Mouse (Mus musculus) left cerebral cortex, adult 9 months (tissue): ENCODE data around the gene Uba6.

Experiments
- DNase-seq, 2 experiments: peaks; one replicate each; pipeline ENCODE4 v3.0.0; 2022; ENCODE audit warnings: low spot score in 2 of 2

Uba6 gene

DNA sequence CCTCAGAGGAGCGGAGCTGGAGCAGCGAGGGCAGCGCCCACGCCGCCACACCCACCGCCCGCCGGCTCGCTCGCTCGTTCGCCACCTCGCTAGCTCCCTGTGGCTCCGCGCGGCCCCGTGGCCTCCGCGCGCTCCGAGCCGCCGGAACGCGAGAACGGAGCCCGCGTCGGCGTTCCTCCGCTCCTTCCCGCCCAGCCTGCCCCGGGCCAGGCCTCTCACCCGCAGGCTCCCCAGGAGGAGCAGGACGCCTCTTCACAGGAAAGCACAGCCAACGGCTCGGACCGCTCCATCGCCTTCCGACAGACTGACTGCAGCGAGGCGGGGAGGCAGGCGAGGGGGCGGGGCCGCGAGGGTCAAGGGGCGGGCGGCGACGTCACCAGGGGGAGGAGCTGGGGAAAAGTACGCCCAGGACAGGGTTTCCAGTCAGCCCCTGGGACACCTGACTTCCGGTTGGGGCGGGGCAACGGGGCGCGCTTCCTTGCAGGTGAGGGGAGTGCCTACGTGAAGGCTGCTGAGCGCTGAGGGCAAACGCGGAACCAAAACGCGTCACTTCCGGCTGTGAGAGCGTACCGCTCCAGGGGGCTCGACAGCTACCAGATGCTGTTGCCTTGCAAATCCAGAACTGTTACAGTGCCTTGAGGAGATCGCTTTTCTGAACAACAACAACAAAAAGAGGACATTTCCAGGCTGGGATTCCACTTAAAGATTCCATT lies at the start of gene Uba6:
Gene Uba6, minus strand, starts transcription at position 355 of the 713 bp plus-strand sequence.
- DNase-seq, result peak; percentile 96 to 98

DNA sequence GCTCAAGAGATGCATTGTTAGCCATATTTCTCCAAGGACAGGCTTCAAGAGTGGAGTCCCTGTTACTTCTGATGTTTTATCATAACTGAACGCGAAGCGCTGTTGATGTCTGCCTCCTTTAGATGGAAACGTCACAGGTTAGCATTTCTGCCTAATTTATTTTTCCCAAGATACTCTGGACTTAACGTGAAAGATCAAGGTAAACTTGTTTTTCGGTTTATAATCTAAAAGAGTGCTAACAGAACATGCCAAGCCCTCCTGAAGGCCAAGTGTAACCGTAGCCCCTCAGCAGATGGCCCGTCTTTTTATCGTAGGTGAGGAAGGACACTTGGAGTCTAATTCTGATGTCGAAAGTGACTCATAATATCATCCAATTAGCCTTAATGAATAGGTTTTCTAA lies 25.2 kb upstream of the Uba6 start, which contains the start of gene Gnrhr:
Gene Gnrhr, minus strand, starts transcription at position 101 of the 400 bp plus-strand sequence.
- no peak for DNase-seq

DNA sequence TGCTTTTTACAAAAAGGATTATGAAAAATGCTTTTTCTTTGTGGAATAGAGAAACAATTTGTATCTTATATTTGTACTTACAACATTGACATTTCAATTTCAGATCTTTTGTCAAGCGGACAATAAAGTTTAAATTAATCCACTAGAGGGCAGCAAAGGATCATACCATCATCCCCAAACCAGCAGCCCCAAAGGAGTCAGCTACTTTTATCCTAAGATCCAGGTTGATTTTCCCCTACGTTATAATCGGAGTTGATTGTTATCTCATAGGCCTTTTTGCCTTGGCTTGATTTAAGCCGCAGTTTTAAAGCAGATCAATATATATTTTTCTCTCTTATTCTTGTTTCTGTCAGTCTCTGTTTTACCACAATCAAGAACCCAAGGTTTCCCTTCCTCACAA lies 18.8 kb upstream of the Uba6 start:
- no peak for DNase-seq

DNA sequence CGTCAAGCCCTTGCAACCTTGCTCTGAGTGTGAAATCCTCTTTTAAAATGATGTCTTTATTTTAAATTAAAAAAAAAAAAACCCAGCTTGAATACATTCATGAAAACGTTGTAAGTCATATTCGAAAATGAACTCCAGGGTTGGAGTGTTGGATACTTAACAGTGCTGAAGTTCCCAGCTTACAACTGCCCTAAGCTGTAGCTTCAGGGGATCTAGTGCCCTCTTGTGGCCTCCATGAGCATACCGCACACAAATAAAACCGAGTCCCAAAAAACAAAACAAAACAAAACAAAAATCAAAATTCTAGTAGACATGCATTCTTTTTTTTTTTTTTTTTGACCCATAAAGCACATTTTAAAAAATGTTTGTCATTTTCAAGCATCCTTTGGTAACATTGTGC lies 18.2 kb upstream of the Uba6 start:
- no peak for DNase-seq

DNA sequence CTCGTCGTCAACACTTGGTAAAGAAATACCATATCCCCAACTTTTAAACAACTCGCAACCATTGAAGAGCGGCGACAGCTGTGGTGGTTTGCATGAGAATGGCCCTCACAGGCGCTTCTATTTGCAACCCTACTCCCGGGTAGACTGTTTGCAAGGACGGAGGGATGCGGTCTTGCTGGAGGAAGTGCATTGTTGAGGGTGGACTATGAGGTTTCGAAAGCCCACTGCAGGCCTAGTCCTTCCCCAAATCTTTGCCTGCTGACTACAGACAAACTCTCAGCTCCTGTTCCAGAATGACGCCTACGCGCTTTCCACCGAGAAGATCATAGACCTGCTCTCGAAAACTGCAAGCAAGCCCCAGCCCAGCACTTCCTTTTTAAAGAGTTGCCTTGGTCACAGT lies 17.7 kb upstream of the Uba6 start:
- peak in 1 of 2 experiments; percentile 6 for DNase-seq

DNA sequence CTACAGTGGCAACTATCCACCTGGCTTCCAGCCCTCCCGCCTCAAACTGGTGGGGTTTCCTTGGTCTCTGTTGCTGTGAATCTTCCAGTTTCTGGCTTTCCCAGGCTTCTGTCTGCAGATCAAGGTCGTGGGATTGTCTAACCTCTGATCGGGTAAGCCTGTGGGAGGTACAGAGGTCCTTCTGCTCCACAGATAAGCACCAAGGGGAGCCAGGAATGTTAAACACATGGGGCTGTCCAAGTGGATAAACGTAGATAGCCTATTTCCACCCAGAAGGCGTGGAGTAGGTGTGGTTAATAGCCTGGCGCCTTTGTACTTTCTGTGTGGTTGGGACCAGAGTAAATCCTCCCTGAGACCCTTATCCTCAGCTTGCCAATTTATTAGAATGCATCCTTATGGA lies 14.8 kb upstream of the Uba6 start:
- DNase-seq, result no peak

DNA sequence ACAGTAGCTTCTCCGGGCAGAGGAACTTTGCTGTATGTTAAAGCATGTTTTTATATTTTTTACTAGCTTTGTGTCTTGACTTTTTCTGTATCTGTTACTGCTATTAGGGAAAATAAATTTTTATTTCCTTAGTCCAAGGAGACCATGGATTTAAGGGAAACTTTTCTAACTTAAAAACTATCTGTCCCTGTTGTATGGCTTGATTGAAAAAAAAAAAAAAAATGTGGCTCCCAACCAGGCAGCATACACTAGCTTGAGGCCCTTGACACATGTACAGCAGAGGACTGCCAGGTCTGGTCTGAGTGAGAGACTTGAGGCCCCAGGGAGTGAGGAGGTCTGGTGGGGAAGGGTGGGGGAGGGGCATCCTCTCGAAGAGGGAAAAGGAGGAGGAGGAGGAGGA lies 1.2 kb upstream of the Uba6 start:
- no peak for DNase-seq

DNA sequence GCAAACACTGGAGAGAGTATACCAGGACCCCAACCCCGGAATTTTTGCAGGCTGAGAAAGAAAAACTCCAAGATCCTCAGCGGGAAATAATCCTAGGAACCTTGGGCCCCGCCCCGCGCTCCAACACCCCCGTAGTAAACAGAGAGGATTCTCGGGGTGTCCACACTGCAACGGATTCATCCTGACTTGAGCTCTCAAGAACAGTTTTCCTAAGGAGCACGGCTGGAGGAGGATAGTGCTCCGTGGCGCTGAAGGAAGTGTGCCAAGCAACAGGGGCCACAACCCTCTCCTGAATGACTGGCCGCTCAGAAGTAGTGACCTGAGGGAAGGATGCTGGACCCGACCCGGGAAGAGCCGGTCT lies 535 bp downstream of the Uba6 start:
- no peak for DNase-seq

DNA sequence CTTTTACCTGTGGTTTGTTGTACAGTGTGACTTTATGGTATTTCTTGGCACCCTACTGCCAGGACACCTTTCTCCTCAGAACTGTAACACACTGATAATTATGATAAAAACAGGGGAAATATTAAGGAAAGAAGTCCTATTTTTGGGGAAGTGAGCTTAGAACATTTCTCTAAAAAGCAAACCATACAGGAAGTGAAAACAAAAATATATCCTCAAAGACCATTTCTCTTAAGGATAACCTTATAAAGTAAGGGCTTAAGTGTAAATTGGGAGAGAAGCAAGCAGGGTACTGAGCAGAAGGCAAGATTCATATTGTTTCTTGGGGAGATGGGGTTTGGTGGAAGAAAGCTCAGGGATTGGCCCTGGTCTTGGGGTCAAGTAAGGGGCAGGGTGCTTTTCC lies 42.8 kb downstream of the Uba6 start:
- no peak for DNase-seq

DNA sequence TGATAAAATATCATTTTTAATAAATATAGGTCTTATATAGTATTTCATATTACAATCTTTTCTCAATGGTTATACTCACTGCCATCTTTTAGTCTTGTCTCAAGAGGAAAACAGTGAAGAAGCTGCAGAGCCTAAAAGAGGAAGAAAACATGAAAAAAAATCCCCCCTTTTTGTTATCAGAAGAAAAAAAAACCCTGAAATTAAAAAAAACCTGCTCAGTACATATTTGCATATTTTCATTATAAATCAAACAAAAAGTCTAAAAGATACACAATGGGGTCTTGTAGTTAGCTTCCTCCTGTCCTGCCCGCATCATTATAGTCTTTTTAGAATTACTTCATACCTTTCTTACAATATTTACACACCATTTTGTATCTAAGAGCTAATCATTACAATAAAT lies 43.9 kb downstream of the Uba6 start:
- no peak for DNase-seq

DNA sequence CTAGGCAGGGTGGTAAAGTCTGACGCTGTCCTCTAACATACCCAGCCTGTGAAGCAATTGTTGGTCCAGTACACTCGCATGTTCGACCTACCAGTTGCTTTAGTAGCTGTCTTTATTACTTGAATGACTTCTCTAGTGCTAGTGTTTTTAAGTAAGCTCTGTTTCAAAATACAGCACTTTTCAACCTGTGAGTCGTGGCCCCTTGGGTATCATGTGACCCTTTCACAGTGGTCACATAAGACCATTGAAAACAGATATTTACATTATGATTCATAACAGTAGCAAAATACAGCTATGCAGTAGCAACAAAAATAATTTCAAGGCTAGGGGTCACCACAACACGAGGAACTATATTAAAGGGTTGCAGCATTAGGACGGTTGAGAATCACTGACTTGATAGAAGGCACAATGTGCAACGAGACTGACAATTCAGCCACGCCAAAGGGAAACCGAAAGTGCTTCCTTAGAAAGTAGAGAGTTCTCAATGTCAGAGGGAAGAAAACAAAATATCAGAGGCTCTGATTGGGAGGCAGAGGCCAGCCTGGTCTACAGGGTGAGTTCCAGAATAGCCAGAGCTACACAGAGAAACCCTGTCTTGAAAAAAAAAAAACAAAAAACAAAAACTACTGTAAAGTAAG lies 54.0 kb downstream of the Uba6 start:
- DNase-seq, result no peak

DNA sequence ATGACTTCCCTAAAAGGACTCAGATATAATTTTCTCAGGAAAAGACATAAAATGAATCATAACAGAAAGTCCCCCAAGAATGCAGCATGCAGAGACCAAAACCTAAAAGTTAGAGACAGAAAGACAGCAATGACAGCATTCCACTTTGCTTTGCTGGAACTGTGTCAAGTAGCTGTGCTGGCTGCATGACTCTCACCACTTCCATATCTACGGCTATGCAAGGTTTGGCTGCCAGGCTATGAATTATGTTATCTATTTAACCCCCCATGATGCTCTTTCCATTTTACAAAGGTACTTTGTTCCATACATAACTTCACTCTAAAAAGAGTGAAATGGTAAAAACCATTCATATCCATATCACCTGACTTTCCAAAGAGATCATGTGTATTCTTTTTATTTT lies 58.6 kb downstream of the Uba6 start:
- DNase-seq, result no peak

DNA sequence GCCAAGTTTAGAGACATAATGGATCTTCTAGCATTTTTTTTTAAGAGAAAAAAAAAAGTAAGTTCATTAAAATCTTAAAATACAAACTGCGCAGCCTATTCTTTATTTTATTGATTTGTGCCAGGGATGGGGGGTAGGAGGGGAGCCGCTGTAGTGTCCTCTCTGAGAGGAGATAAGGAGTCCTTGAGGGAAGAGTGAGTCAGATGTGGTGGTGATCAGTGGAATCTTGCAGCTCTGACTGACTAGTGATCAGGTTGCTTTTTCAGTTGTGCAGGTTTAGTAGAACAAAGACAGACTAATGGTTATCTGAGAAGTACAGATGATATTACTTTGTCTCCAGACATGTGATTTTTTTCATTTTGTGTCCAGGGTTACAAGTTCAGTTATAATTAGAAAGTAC lies 59.6 kb downstream of the Uba6 start:
- DNase-seq, result no peak

DNA sequence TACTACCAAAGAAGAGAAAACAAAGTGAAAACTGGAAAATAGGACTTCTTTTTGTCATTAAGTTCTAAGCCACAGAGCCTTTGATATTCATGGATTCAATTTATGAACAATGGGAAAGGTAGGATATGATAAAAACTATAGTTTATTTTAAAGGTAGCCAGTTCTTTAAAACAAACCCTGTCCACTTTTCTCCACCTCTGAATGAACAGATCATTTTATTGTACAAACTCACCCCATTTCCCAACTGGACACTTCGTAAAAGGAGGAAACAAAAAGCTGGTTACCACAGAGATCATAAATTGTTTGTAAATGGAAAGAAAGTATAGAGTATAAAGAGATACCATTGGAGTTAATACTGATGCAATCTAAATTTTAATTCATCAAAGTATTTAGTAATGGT lies 61.5 kb downstream of the Uba6 start:
- DNase-seq, result no peak

DNA sequence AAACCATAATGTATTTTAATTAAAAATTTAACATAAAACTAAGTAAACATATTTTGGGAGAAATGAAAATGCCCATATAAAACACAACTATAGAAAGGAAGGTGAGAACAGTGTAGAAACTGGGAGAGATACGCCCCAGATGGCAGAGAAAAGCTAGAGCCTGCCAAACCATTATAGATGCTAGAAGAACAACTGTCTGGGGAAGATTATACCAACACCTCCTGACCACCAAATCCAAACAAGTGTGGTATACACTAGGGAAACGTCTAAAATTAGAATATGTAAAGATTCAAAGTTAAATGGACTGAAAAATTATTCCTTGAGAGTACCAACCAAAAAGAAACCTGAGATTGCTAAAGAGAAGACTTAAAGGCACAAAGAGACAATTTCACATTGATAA lies 66.0 kb downstream of the Uba6 start:
- no peak for DNase-seq

DNA sequence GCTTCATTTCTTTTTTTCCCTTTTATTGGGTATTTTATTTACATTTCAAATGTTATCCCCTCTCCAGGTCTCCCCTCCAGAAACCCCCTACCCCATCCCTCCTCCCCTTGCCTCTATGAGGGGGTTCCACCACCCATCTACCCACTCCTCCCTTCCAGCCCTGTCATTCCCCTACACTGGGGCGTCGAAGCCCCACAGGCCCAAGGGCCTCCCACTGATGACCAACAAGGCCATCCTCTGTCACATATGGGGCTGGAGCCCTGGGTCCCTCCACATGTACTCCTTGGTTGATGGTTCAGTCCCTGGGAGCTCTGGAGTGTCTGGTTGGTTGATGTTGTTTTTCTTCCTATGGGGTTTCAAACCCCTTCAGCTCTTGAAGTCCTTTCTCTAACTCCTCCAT lies 70.4 kb downstream of the Uba6 start:
- DNase-seq, result no peak

DNA sequence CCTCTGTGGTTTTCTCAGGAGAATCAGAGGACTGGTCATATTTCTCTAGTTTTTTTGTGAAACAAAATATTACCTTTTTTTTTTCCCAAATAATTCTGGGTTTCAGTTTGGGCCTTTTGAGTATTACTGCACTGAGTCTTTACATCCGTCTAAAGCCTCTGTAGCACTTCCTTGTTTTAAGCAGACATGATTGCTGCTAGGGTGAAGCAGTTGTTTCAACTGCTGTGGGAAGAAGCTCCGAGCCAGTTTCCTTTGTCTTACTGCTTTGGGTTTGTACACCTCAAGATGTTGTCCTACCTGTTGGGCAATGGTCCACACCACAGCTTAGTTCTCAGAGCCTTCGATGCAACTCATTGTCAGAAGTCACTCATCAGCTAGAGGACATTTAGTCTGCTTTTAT lies 72.0 kb downstream of the Uba6 start:
- DNase-seq, result no peak

DNA sequence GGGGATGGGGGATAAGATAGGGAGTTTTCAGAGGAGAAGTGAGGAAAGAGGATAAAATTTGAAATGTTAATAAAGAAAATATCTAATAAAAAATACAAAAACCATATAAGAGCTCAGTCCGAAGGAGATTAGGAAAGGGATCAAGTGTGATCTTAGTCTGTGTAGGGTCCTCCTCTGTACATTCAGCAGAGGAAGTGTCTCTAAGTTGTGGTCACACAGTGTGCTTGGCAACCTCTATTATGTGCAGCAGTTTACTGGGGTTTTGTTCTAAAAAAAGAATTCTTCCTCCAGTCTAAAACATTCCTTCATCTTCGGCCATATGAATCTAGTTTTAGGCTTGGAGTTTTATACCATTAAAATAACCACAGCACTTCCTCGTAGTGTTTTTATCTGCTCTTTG lies 73.6 kb downstream of the Uba6 start:
- no peak for DNase-seq

DNA sequence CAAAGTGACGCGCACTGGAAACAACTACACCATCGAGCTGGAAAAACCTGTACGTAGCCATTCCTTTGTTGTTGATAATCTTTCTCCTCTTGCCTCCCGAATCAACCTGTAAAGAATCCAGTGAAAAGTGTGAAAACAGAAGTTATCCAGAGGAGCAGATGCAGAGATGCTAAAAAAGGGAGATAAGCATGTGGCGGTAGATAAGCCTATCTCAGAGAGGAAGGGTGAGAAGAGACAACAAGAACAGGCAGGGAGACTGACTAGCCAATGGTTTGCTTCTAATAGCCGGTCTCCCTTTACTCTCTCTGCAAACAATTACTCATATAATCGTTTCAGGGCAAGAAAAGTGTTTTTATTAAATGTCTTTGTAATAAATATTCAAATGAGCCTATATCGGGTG lies 77.8 kb downstream of the Uba6 start:
- DNase-seq, result no peak

DNA sequence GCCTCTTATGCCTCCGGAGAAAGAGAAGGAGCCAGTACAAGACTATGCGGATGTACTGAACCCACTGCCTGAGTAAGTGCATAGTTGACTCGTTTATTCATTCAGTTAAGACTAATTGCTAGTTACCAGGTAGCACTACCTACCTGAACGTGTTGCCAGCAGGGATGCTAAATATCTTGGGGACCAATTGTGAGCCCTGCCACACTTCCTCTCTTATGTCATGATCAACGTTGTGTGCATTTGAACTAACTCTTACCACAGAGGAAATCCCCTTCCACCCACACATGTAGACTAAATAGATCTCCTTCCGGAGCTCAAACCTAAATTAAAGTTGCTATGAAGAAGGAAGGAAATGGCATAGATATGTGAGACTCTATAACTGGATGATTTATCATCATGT lies 85.9 kb downstream of the Uba6 start:
- no peak for DNase-seq

DNA sequence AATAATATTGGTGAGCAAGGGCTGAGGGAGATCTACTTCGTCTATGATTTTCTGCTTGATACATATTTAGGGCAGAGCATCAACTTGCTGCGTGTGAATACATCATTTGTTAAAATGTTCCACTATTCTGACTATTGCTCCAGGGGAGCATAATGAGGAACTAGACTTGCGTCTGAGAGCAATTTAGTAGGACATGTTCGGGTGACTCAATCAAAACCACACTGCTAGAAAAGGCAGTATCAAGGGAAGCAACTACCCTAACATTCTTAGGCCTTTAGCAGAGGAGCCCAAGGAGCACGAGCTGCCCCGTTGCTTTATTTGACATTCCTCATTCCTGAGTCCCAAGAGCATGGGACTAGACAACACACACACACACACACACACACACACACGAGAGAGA lies 87.6 kb downstream of the Uba6 start:
- DNase-seq, result no peak

DNA sequence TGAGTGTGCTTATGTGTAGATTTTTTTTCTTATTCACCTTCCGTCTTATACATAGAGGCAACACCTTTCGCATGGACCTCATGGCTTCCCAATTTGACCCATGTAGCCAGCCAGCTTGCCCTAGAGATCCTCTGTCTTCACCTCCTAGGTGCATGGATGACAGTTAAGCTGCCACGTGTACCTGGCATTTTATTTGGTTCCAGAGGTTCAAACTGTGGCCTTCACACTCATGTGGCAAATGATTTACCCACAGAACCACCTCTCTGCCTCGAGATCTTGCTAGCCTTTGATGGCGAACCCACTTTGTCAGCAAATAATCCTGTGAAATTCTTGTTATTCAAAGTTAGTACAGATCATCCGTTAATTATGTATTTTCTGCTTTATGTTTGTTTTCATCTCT lies 88.6 kb downstream of the Uba6 start:
- DNase-seq, result no peak

DNA sequence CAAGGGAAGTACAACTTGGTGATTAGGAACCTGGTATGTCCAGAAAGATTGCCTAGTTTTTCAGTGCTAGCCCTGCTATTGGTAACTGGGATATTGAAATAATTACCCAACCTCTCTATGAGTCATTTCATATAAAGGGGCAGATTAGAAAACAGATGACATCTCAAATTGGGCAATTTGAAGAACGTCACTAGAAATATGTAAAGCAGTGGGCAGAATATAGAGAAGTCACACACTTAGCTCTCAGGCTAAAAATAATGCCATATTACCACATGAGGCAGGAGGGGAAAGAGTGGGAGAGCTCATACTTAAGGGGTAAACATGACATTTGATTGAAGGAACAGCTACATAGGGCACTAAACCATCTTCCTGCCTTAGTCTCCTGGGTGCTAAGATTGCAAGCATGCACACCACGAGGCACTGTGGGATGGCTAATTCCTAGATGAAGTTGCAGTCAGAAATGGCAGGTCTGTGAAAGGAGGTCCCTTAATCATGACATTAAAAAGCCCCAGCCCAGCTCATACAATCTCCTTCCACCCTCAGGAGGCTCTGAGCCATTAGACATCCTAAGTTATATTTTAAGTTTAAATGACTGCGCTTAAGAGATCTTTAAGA lies 93.8 kb downstream of the Uba6 start:
- no peak for DNase-seq
